Mouse (Mus musculus): Measurements from ENCODE around the gene Chrnb1.

The Chrnb1 gene

DNA sequence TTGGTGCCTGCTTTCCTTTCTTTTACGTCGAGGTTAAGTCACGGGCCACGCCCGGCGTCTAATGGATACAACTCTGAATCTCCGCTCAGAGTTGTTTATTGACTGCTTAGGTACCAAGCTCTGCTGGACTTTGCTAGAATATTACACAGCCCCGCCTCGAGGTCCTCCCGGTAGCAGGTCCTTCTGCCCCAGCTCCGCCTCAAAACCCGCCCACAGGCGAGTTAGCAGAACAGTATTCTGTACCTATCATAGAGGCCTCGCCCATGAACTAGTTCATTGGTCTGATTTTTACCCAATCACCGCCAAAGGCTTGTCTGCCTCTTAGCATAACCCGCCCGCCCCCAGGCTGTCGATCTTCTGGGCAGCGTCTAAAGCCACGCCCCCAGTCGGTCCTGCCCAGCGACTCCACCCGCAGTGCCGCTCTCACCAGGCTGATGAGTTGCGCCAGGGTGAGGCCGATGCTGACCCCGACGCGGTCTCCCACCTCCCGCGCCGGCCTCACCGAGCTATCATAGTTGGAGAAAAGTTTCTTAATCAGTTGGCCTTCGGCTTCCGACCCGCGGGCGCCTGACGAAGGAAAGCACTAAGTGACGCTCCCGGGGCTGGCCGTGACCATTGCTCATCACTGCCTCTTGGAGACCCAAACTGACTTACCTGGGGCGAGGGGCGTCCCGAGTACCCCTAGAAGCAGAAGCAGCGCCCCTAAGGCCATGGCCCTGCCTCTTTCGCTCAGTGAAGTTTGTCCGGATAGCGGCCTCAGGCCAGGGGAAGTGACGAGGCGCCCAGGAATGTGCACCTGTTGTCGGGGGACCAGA lies at the start of gene Chrnb1:
Chrnb1 (minus strand) TSS at position 776 of the 815 bp plus-strand sequence.
- in situ Hi-C loops (cut with MboI): loop anchor here (5.0 kb wide), 1 partner anchor 38 kb away; the partner anchor contains the start of gene Polr2a

- in situ Hi-C loops (cut with MboI): no loop called here
Observed at GRCm38 (mm10) chr11:69838714-69839104, 43.0 kb upstream of the Chrnb1 start.

GRCm38 (mm10) chr11:69837952-69838713 lies 42.4 kb upstream of the Chrnb1 start, which contains the start of gene Tmem256:
Gene Tmem256, plus strand, starts transcription at chr11:69838514.
- in situ Hi-C loops (cut with MboI): no loop called here

DNA sequence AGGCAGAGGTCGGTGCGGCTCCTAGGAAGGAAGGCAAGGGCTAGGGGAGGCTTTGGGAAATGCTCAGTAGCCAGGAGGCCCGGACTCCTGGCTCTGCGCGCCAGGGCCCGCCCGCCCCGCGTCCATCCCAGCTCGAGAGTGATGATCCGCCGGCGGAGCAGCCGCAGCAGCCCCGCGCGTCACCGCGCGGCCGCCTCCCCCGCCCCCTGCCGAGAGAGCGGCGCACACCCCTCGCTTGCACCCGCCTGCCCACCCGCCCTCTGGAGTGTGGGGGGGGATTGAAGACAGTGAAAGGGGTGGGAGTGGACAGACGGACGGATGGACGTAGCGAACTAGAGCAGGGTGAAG lies 41.8 kb upstream of the Chrnb1 start, which contains the start of gene Nlgn2:
Nlgn2 (minus strand) TSS at position 181 of the 348 bp plus-strand sequence.
- in situ Hi-C loops (cut with MboI): no loop called here

DNA sequence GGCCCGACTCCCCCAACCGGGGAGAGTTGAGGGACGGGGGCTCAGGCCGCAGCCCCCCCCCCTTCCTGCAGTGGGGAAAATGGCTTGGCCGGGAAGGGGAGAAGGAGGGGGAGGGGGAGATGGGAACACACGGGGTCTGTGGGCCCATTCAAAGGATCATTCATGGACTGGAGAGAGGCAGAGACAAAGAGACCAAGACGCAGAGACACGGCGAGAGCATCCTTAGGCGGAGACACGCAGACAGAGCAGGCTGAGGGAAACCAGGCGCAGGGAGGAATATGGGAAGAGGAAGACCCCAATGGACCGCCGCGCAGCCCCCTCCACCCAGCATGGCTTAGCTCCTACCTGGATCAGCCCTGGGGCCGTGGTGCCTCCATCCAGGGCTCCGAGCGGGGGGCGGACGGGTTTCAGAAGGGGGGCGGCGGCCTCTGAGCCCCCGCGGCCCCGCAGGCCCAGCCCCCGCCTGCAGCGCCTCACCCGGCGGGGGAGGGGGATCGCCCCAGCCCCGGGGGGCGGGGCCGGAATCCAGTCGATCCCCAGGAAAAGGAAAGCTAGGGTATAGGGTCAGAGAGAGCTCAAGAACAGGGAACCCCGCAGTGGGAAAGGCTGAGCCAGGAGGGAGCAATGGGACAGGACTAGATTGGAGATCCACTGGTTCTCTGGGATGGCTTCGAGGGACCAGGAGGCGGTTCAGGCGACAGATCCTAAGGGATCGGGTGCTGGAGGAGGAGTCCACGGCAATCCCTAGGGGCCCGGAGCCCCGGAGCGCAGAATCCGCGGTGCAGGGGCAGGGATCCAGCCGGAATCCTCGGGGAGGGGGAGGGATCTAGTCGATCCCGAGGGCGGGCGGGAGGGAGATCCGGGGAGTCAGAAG lies 41.2 kb upstream of the Chrnb1 start:
- in situ Hi-C loops (cut with MboI): no loop called here

GRCm38 (mm10) chr11:69835966-69836335 lies 40.2 kb upstream of the Chrnb1 start:
- in situ Hi-C loops (cut with MboI): no loop called here

DNA sequence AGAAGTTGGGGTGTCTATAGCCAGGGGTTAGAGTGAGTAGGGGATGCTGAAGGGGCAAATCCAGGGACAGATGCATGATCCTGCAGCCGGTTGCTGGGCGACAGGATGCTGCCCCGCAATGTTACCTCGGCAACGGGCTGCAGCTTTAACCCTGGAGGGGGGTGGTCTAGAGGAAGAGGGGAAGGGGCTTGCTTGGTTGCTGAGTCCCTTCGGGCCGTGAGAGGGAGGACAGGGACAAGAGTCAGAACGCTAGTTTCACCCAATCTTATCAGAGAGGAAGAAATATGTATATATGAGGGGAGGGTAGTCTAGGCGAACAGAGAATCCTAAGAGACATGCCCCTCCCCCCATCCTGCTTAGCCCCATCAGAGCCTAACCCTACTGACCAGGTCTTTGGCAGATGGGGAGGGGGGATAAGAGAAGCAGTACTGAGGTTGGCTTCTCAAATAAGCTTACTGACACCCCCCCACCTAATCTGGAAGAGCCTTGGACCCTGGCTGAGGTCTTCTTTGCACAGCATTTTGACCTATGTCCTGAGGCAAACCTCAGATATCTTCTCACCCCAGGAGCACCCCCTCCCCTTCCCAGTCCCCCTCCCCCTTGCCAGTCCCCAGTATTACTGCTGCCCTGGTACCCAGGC lies 39.7 kb upstream of the Chrnb1 start:
- in situ Hi-C loops (cut with MboI): no loop called here

- in situ Hi-C loops (cut with MboI): no loop called here
Observed at GRCm38 (mm10) chr11:69834001-69834549, 38.3 kb upstream of the Chrnb1 start.

- in situ Hi-C loops (cut with MboI): no loop called here
Observed at GRCm38 (mm10) chr11:69833554-69833953, 37.8 kb upstream of the Chrnb1 start.

DNA sequence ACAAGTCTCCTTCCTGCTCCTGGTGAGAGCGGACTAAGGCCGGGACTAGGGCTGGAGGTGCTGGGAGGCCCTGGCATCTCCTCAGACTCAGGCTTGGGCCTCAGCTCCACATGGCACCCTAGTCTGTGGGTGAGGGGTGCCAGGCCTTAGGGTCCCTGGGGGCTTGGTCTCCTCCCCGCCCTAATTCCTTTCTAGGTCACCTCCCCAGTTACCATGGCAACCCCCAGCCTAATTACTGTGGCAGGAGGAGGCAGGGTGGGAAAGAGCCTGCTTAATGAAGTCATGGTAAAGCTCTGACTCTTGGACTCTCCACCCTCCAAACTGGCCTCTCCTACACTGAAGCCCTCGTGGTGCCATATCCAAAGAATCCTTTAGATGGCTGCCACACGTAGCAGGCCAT lies 33.1 kb upstream of the Chrnb1 start:
- in situ Hi-C loops (cut with MboI): no loop called here

GRCm38 (mm10) chr11:69823456-69823855 lies 27.7 kb upstream of the Chrnb1 start:
- in situ Hi-C loops (cut with MboI): no loop called here

DNA sequence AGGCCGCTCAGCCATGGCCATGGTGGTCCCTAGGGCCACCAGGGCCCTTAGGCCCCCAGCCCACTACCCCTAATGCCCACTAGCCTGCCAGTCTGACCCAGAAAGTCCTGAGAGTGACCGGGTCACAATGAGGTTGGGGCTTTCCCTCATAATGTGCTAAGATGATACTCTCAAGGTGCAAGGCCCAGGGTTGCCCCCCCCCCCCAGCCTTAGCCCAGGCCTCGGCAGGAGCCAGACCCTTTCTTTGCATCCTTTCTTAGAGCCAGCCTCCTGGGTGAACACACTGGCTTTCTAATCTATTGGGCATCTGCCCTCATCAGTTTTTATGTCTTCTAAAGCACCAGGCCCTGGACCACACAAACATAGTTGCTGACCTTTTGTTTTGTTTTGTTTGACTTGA lies 26.3 kb upstream of the Chrnb1 start, which contains the start of gene Spem1:
Spem1 (minus strand) TSS at position 101 of the 400 bp plus-strand sequence.
- in situ Hi-C loops (cut with MboI): no loop called here

- in situ Hi-C loops (cut with MboI): no loop called here
Observed at GRCm38 (mm10) chr11:69818871-69819270, 23.1 kb upstream of the Chrnb1 start.

DNA sequence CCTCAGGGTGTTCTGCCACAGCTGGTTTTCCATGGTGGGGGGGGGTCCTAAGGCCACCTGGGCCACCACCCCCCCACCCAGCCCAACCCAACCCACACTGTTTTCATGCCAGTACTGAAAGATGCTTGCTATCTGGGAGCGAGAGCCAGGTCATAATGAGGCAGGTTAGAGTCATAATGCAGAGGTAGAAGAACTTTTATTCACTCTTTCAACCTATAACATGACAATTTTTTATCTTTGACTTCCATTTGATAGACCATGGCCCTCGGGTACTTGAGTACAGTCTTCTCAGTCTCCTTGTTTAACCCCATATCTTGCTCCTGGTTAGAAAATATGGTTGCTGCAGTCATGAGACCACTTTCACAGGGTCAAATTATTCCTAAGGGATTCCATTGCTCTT lies 22.6 kb upstream of the Chrnb1 start, which contains the start of gene Spem2:
Spem2 (minus strand) TSS at position 101 of the 400 bp plus-strand sequence.
- in situ Hi-C loops (cut with MboI): no loop called here

- in situ Hi-C loops (cut with MboI): no loop called here
Observed at GRCm38 (mm10) chr11:69816520-69816919, 20.8 kb upstream of the Chrnb1 start.

- in situ Hi-C loops (cut with MboI): no loop called here
Observed at GRCm38 (mm10) chr11:69815155-69815554, 19.4 kb upstream of the Chrnb1 start, which contains the start of gene Gm39566. Gene Gm39566, minus strand, starts transcription at chr11:69815298.

- in situ Hi-C loops (cut with MboI): no loop called here
Observed at GRCm38 (mm10) chr11:69810280-69810679, 14.5 kb upstream of the Chrnb1 start.

GRCm38 (mm10) chr11:69807641-69808040 lies 11.9 kb upstream of the Chrnb1 start:
- in situ Hi-C loops (cut with MboI): no loop called here

DNA sequence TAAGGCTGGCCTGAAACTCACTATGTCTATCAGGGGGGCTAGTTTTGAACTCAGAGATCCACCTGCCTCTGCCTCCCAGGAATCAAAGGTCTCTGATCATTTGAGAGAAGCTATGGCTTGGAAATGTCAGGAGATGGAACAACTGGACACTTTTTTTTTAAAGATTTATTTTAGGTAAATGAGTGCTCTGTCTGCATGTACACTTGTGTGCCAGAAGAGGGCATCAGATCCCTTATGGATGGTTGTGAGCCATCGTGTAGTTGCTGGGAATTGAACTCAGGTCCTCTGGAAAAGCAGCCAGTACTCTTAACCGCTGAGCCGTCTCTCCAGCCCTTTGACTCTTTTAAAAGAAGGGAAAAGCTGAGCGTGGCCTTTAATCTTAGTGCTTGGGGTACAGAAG lies 10.6 kb upstream of the Chrnb1 start:
- in situ Hi-C loops (cut with MboI): no loop called here

DNA sequence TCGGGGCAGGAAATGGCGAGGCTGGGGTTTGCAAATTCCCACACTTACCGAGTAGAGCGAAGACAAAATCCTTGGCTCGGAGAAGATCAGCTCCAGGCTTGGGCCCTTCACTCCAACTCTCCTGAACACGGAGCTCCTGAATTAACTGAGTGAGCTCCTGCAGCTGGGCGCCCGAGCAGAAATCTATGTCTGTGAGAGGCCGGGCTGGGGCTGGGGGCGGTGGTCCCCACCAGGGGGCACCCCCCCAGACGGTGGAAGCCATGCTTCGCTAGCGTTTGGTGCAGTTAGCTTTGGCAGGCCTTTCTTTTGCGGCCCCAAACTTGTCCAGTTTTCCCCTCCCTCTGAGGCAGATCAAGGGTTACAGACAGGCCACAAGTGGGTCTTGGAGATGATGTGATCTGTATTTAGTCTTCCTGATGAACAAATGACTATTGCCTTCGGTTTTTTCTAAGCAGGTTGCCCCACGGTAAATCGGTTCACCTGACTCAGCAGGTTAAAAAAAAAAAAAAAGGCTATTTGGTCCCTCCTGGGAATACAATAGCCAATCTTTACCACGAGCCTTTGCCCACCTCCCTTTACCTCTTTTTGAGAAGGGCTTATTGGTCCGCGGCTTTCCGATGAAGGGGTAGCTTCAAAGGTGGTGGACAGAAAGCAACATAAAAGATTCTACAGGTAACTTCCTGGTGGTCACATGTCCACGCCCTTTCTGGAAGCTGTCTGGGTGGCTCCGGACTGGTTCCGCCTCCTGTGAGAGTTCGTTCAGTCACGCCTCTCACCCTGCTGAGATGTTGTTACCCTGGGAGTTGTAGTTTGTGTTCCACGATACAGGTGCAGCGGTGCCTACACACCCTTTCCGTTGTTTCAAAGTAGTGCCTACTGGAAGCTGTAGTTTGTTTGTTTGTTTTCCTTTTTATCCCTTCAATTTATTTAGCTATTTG lies 9.5 kb upstream of the Chrnb1 start, which contains the start of gene Tmem102:
Tmem102 (minus strand) TSS at position 653 of the 938 bp plus-strand sequence.
- in situ Hi-C loops (cut with MboI): no loop called here
